Mouse (Mus musculus) kidney, adult 2 months (tissue): ENCODE data around the gene Tfdp2.

Experiments
- CTCF ChIP-seq: fragments of 200-500 bp; conservative IDR thresholded peaks from 2 replicates; pipeline ENCODE4 v1.5.1; 2011; ENCODE audit warnings: low read depth, mild to moderate bottlenecking, control low read depth, low read length, moderate library complexity, mixed read lengths; ENCODE audit not compliant: insufficient read depth, insufficient read length
- POLR2A ChIP-seq: fragments of 200-500 bp; IDR thresholded peaks from one replicate; pipeline ENCODE4 v1.6.1; 2011; ENCODE audit warnings: low read depth, low read length, control low read depth

DNA sequence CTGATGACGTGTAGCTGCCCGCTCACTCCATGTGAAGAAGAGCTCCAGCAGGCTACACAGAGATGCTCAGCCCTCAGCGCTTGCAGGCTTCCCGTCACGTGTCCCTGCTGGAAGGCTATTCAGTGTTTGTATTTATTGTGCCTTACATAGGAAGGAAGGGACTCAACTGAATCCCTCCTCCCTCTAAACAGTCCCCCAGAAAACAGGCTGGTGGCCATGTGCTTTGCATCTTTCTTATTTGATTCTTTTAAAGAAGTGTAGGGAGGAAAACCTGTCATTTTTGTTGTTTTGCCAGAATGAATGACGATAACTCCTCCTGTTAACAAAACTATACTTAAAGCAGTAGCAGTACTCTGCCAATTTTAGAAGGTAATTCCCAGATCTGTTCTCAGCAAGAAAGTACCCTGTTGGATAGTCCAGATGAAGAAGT, 124.5 kb downstream of the Tfdp2 start:
- TF ChIP-seq CTCF = no peak
- TF ChIP-seq POLR2A = no peak
